Comparison of ENCODE assay signal across 15 mouse cellular contexts in the genomic region with DNA sequence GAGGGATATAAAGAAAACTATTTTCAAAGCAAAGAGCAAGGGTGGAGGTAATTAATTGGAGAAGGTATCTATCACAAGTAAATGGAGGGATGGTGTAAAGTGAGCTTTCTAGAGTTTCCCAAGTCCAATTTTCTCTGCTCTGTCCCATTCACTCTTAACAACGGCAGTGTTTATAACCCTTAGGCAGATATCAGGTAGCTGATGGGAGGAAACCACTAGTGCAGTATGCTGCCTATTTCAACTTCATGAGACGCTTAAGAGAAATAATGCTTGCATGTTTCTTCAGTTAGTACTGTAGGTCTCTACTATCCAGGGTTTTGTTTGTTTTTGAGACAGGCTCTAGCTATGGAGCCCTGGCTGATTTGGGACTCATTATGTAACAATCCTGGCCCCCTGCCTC. TPM values are rescaled to one million over a fixed set of nuclear protein-coding genes. Genes with fewer than 3 reads are reported as not detected.
DNase-seq lines count a peak whose midpoint lies in the region; ATAC-seq and TF ChIP-seq lines count a peak whose summit lies in the region.
"Had no signal": no experiment of that assay in that cellular context is flagged by ENCODE, and none has a peak within 500 bp of the region (broad histone marks: within the 10 kb centered on the region; RNA-seq: fewer than 3 reads in every experiment).

No protein-coding gene starts in this region.

- no peaks in the 10 kb centered on the region for H3K9me3 ChIP-seq in kidney, embryonic 16.5 days (ENCODE audit: low read length)
- H3K9me3 ChIP-seq in MEL (replicated peaks; ENCODE audit: insufficient read depth, low read length) = no peaks in the 10 kb centered on the region
- H3K9me3 ChIP-seq in limb, embryonic 14.5 days (ENCODE audit: control insufficient read depth, low read length) = no peaks in the 10 kb centered on the region

- H3K9ac ChIP-seq in kidney, embryonic 16.5 days (replicated peaks; ENCODE audit: low read length) = no peak overlapping the region
- H3K9ac ChIP-seq in MEL (ENCODE audit: control insufficient read depth, low read depth, low read length, poor library complexity, severe bottlenecking) = peak overlapping the region; percentile 66
- no peak overlapping the region for H3K9ac ChIP-seq in limb, embryonic 14.5 days (ENCODE audit: low read depth, low read length, severe bottlenecking)

- H3K4me1 ChIP-seq in cerebellum, adult 2 months (ENCODE audit: control insufficient read depth, insufficient read depth, low read length) = no peaks in the 10 kb centered on the region; the same call in 1 of the 2 replicates
- peaks cover 40% of the 10 kb centered on the region for H3K4me1 ChIP-seq in kidney, embryonic 16.5 days (ENCODE audit: insufficient read depth, low read length)
- H3K4me1 ChIP-seq in MEL (ENCODE audit: control insufficient read depth in 1 of 2, insufficient read depth in 2 of 2, low read length in 2 of 2) = peaks cover 0 to 4% of the 10 kb centered on the region in 2 experiments; a peak in 2 of 4 replicates
- peaks cover 19% of the 10 kb centered on the region for H3K4me1 ChIP-seq in limb, embryonic 14.5 days (ENCODE audit: control insufficient read depth, insufficient read depth, low read length)

- H3K79me2 ChIP-seq in MEL (ENCODE audit: control insufficient read depth, insufficient read depth, low read length, poor library complexity) = no peaks in the 10 kb centered on the region; the same call in 1 of the 2 replicates

- no peaks in the 10 kb centered on the region for H3K36me3 ChIP-seq in kidney, embryonic 16.5 days (ENCODE audit: insufficient read depth, low read length)
- peaks cover 0 to 24% of the 10 kb centered on the region in 2 experiments; a peak in 2 of 4 replicates for H3K36me3 ChIP-seq in MEL (ENCODE audit: control insufficient read depth in 1 of 2, insufficient read depth in 2 of 2, low read length in 2 of 2)
- H3K36me3 ChIP-seq in limb, embryonic 14.5 days (ENCODE audit: control insufficient read depth, insufficient read depth, low read length) = no peaks in the 10 kb centered on the region

- no peak for TF ChIP-seq EP300 in MEL (IDR thresholded peaks at IDR 0.05; ENCODE audit: low read depth in 1 of 2, low read length in 2 of 2)

- no peak overlapping the region for H3K27ac ChIP-seq in cerebellum, adult 2 months (ENCODE audit: insufficient read depth, low read length)
- H3K27ac ChIP-seq in kidney, embryonic 16.5 days (ENCODE audit: low read length) = peak overlapping the region; percentile 61
- H3K27ac ChIP-seq in MEL (ENCODE audit: control insufficient read depth, low read depth, low read length) = peak overlapping the region; percentile 61; the same call in 1 of the 2 replicates
- peak overlapping the region; percentile 2; the same call in 1 of the 2 replicates for H3K27ac ChIP-seq in limb, embryonic 14.5 days (replicated peaks; ENCODE audit: low read depth, low read length)
- H3K27ac ChIP-seq: left cerebral cortex, adult 2 months had no signal

- TF ChIP-seq POLR2A in cerebellum, adult 2 months (IDR thresholded peaks at IDR 0.05; ENCODE audit: borderline replicate concordance, insufficient read depth, low read length) = no peak
- TF ChIP-seq POLR2A in MEL (IDR thresholded peaks at IDR 0.05; ENCODE audit: control insufficient read depth in 1 of 2, insufficient read depth in 1 of 2, low read depth in 1 of 2, low read length in 2 of 2, poor library complexity in 1 of 2) = no peak
- TF ChIP-seq POLR2A in limb, embryonic 14.5 days (IDR thresholded peaks at IDR 0.05; ENCODE audit: borderline replicate concordance, extremely low read depth, insufficient read depth, insufficient read length) = no peak

- WGBS in cerebellum, adult 2 months = 89% methylated on average over 2 of the region's 2 CpGs
- WGBS in kidney, embryonic 16.5 days = 48% methylated on average over 2 of the region's 2 CpGs
- 55% methylated on average over 2 of the region's 2 CpGs for WGBS in limb, embryonic 14.5 days

- no peak for TF ChIP-seq RAD21 in MEL (IDR thresholded peaks at IDR 0.05; ENCODE audit: low read depth, low read length)

- TF ChIP-seq CTCF in cerebellum, adult 2 months (IDR thresholded peaks at IDR 0.05; ENCODE audit: borderline replicate concordance, insufficient read depth, low read depth, low read length) = no peak
- TF ChIP-seq CTCF in MEL (IDR thresholded peaks at IDR 0.05 in 2 of 3, conservative IDR thresholded peaks at IDR 0.05 in 1 of 3; ENCODE audit: control insufficient read depth in 1 of 3, insufficient read depth in 1 of 3, low read depth in 2 of 3, low read length in 3 of 3, poor library complexity in 1 of 3, severe bottlenecking in 1 of 3) = no peak

- no peak overlapping the region for H3K4me3 ChIP-seq in cerebellum, adult 2 months (replicated peaks; ENCODE audit: insufficient read depth, low read depth, low read length)
- H3K4me3 ChIP-seq in kidney, embryonic 16.5 days (ENCODE audit: low read length) = no peak overlapping the region
- H3K4me3 ChIP-seq in MEL (ENCODE audit: control insufficient read depth in 1 of 2, insufficient read depth in 1 of 2, low read depth in 2 of 2, low read length in 2 of 2) = no peak overlapping the region
- H3K4me3 ChIP-seq in limb, embryonic 14.5 days (replicated peaks; ENCODE audit: low read length) = no peak overlapping the region
- H3K4me3 ChIP-seq: left cerebral cortex, adult 2 months had no signal

- H3K27me3 ChIP-seq in cerebellum, adult 2 months (ENCODE audit: control insufficient read depth, insufficient read depth, low read length) = no peaks in the 10 kb centered on the region
- no peaks in the 10 kb centered on the region for H3K27me3 ChIP-seq in kidney, embryonic 16.5 days (ENCODE audit: insufficient read depth, low read length)
- H3K27me3 ChIP-seq in MEL (ENCODE audit: control insufficient read depth in 1 of 2, insufficient read depth in 2 of 2, low read length in 2 of 2) = no peaks in the 10 kb centered on the region
- no peaks in the 10 kb centered on the region for H3K27me3 ChIP-seq in limb, embryonic 14.5 days (ENCODE audit: control insufficient read depth, insufficient read depth, low read length)
- H3K27me3 ChIP-seq: Patski had no signal

- H3K4me2 ChIP-seq in kidney, embryonic 16.5 days (replicated peaks; ENCODE audit: low read depth, low read length) = no peak overlapping the region
- no peak overlapping the region for H3K4me2 ChIP-seq in limb, embryonic 14.5 days (replicated peaks; ENCODE audit: low read depth, low read length, severe bottlenecking)

- ATAC-seq in kidney, embryonic 16.5 days (ENCODE audit: low FRiP score, low TSS enrichment) = no peak
- no peak for ATAC-seq in limb, embryonic 14.5 days (ENCODE audit: low FRiP score, low read depth)
- ATAC-seq: Patski had no signal

- peak; percentile 10 for DNase-seq in cerebellum, adult 9-10 months
- no peak for DNase-seq in cerebellum, adult 2 months
- DNase-seq in kidney, postnatal 14 days = no peak
- DNase-seq in MEL (ENCODE audit: low read depth, low spot score) = peak; percentile 62
- no peak for DNase-seq in limb, embryonic 14.5 days (ENCODE audit: low spot score)
- DNase-seq in adrenal gland, postnatal 4 days (ENCODE audit: low spot score in 2 of 2) = no peak
- DNase-seq in Muller cell, postnatal 12 days (ENCODE audit: inconsistent ontology term) = no peak
- DNase-seq: cerebellum, adult 8-10 months; gastrocnemius, postnatal 36 days; kidney, postnatal 25 days; right cerebral cortex, postnatal 4 days; thymus, adult 2 months had no signal

RNA-seq across cellular contexts. Expression of gene Hist1h2bk, which starts 1.7 kb away (rescaled TPM):
- 0.34 TPM in 1 of 2 replicates, not detected in the other for polyA plus RNA-seq in cerebellum, adult 2 months (2012; rRNA removed)
- polyA plus RNA-seq in kidney, embryonic 16.5 days (2015; fragmentation: Nextera tagmentation; extraction: Ambion mirVana) = 3.8 and 8.2 TPM in 2 replicates
- total RNA-seq in MEL (2012; rRNA removed) = 2,495 and 3,316 TPM in 2 replicates
- 1 to 10 TPM in 1 of 2 experiments, not detected in 1; 5.7 TPM for polyA plus RNA-seq in MEL (2012; ENCODE audit: insufficient read depth in 1 of 2, insufficient read length in 2 of 2, low read depth in 1 of 2, low replicate concordance in 2 of 2, missing spikeins in 1 of 2)
- polyA plus RNA-seq in limb, embryonic 14.5 days (2012; rRNA removed) = 24.6 and 30.5 TPM in 2 replicates
- polyA plus RNA-seq in limb, embryonic 14.5 days (2014; fragmentation: Nextera tagmentation; extraction: Ambion mirVana) = 6.9 and 7.1 TPM in 2 replicates
- 100 to 1,000 TPM; 500 to 615 TPM for total RNA-seq in adrenal gland, postnatal 4 days (2021)

RNA-seq across cellular contexts. Expression of gene Hist1h2ah, which starts 2.0 kb away (rescaled TPM):
- not detected in 2 replicates for polyA plus RNA-seq in cerebellum, adult 2 months (2012; rRNA removed)
- 7.8 and 9.2 TPM in 2 replicates for polyA plus RNA-seq in kidney, embryonic 16.5 days (2015; fragmentation: Nextera tagmentation; extraction: Ambion mirVana)
- total RNA-seq in MEL (2012; rRNA removed) = 1,264 and 1,284 TPM in 2 replicates
- polyA plus RNA-seq in MEL (2012; ENCODE audit: insufficient read depth in 1 of 2, insufficient read length in 2 of 2, low read depth in 1 of 2, low replicate concordance in 2 of 2, missing spikeins in 1 of 2) = 1 to 10 TPM in 1 of 2 experiments, not detected in 1; 3.7 TPM
- polyA plus RNA-seq in limb, embryonic 14.5 days (2012; rRNA removed) = 5.5 and 14.9 TPM in 2 replicates
- 6.5 and 22.1 TPM in 2 replicates for polyA plus RNA-seq in limb, embryonic 14.5 days (2014; fragmentation: Nextera tagmentation; extraction: Ambion mirVana)
- total RNA-seq in adrenal gland, postnatal 4 days (2021) = 100 to 1,000 TPM; 349 to 449 TPM

RNA-seq across cellular contexts. Expression of gene Hist1h4i, which starts 3.7 kb away (rescaled TPM):
- 8.8 and 9.8 TPM in 2 replicates for polyA plus RNA-seq in cerebellum, adult 2 months (2012; rRNA removed)
- 29.5 and 30.5 TPM in 2 replicates for polyA plus RNA-seq in kidney, embryonic 16.5 days (2015; fragmentation: Nextera tagmentation; extraction: Ambion mirVana)
- 1,065 and 1,370 TPM in 2 replicates for total RNA-seq in MEL (2012; rRNA removed)
- 10 to 100 TPM in 1 of 2 experiments, not detected in 1; 10.4 TPM for polyA plus RNA-seq in MEL (2012; ENCODE audit: insufficient read depth in 1 of 2, insufficient read length in 2 of 2, low read depth in 1 of 2, low replicate concordance in 2 of 2, missing spikeins in 1 of 2)
- 31.0 and 39.5 TPM in 2 replicates for polyA plus RNA-seq in limb, embryonic 14.5 days (2012; rRNA removed)
- 14.0 and 14.7 TPM in 2 replicates for polyA plus RNA-seq in limb, embryonic 14.5 days (2014; fragmentation: Nextera tagmentation; extraction: Ambion mirVana)
- total RNA-seq in adrenal gland, postnatal 4 days (2021) = 100 to 1,000 TPM; 221 to 240 TPM

RNA-seq across cellular contexts. Expression of gene Hist1h2ag, which starts 5.3 kb away (rescaled TPM):
- polyA plus RNA-seq in cerebellum, adult 2 months (2012; rRNA removed) = 0.60 and 1.1 TPM in 2 replicates
- 49.8 and 53.1 TPM in 2 replicates for polyA plus RNA-seq in kidney, embryonic 16.5 days (2015; fragmentation: Nextera tagmentation; extraction: Ambion mirVana)
- total RNA-seq in MEL (2012; rRNA removed) = 766 and 975 TPM in 2 replicates
- polyA plus RNA-seq in MEL (2012; ENCODE audit: insufficient read depth in 1 of 2, insufficient read length in 2 of 2, low read depth in 1 of 2, low replicate concordance in 2 of 2, missing spikeins in 1 of 2) = 1 to 10 TPM in 1 of 2 experiments, not detected in 1; 5.9 TPM
- 54.6 and 89.6 TPM in 2 replicates for polyA plus RNA-seq in limb, embryonic 14.5 days (2012; rRNA removed)
- 56.7 and 74.1 TPM in 2 replicates for polyA plus RNA-seq in limb, embryonic 14.5 days (2014; fragmentation: Nextera tagmentation; extraction: Ambion mirVana)
- total RNA-seq in adrenal gland, postnatal 4 days (2021) = 100 to 1,000 TPM; 373 to 414 TPM
- polyA plus RNA-seq: Patski had no signal

RNA-seq across cellular contexts. Expression of gene Hist1h2bj, which starts 5.6 kb away (rescaled TPM):
- 0.97 and 1.5 TPM in 2 replicates for polyA plus RNA-seq in cerebellum, adult 2 months (2012; rRNA removed)
- 20.2 and 21.5 TPM in 2 replicates for polyA plus RNA-seq in kidney, embryonic 16.5 days (2015; fragmentation: Nextera tagmentation; extraction: Ambion mirVana)
- 2,032 and 2,655 TPM in 2 replicates for total RNA-seq in MEL (2012; rRNA removed)
- polyA plus RNA-seq in MEL (2012; ENCODE audit: insufficient read depth in 1 of 2, insufficient read length in 2 of 2, low read depth in 1 of 2, low replicate concordance in 2 of 2, missing spikeins in 1 of 2) = 1 to 10 TPM in 1 of 2 experiments, not detected in 1; 4.7 TPM
- 20.7 and 26.3 TPM in 2 replicates for polyA plus RNA-seq in limb, embryonic 14.5 days (2012; rRNA removed)
- polyA plus RNA-seq in limb, embryonic 14.5 days (2014; fragmentation: Nextera tagmentation; extraction: Ambion mirVana) = 10.3 and 11.1 TPM in 2 replicates
- total RNA-seq in adrenal gland, postnatal 4 days (2021) = 100 to 1,000 TPM; 290 to 321 TPM
- polyA plus RNA-seq: Patski had no signal

Comparison
In these comparisons a context has a peak if more than half of its experiments do, and no peak if none do; other contexts are left out.
1. DNase-seq: peak in cerebellum, adult 9-10 months (single experiment) and MEL (single experiment); none in cerebellum, adult 2 months (0 of 2), kidney, postnatal 14 days (single experiment), limb, embryonic 14.5 days (single experiment), adrenal gland, postnatal 4 days (0 of 2) and Muller cell, postnatal 12 days (single experiment).